Mouse (Mus musculus): ENCODE data around the gene Chpf.

The Chpf gene

GRCm38 (mm10) chr1:75435475-75436328 lies 43.4 kb downstream of the Chpf start, which contains the start of gene Gmppa:
TSS of gene Gmppa (plus strand) at chr1:75435930.
- peak; percentile 77 for DNase-seq

GRCm38 (mm10) chr1:75425796-75426471 lies 53.2 kb downstream of the Chpf start:
- DNase-seq, result peak; percentile 68
